15 mouse cellular contexts compared by ENCODE assay signal in genomic region chr4:13461067-13461466, GRCm38 (mm10).
DNase-seq lines count a peak whose midpoint lies in the region; ATAC-seq and TF ChIP-seq lines count a peak whose summit lies in the region.
"Had no signal": no experiment of that assay in that cellular context is flagged by ENCODE, and none has a peak within 500 bp of the region (broad histone marks: within the 10 kb centered on the region; RNA-seq: fewer than 3 reads in every experiment).

No protein-coding gene starts in this region.

- DNase-seq in hindbrain, embryonic 10.5 days (ENCODE audit: low spot score): no peak
- DNase-seq in hindbrain, postnatal 0 days (ENCODE audit: low spot score): no peak
- DNase-seq in limb, embryonic 14.5 days (ENCODE audit: low spot score): peak; percentile 18
- no peak for DNase-seq in left cerebral cortex, postnatal 14 days (ENCODE audit: low spot score in 2 of 2)
- DNase-seq in urinary bladder, adult 18-20 months (ENCODE audit: low spot score in 2 of 2): no peak
- DNase-seq: cerebellum, adult 9-11 months; heart, adult 2 months; heart, postnatal 10 days; kidney, adult 11 months; kidney, postnatal 25 days; right cerebral cortex, postnatal 25 days had no signal

- H3K4me3 ChIP-seq in hindbrain, embryonic 10.5 days: no peak overlapping the region
- no peak overlapping the region for H3K4me3 ChIP-seq in hindbrain, postnatal 0 days (ENCODE audit: low read length)
- H3K4me3 ChIP-seq in forebrain, embryonic 16.5 days (replicated peaks; ENCODE audit: low read length): no peak overlapping the region
- no peak overlapping the region for H3K4me3 ChIP-seq in limb, embryonic 14.5 days (replicated peaks; ENCODE audit: low read length)
- no peak overlapping the region for H3K4me3 ChIP-seq in neural tube, embryonic 14.5 days (ENCODE audit: low read depth, low read length)
- H3K4me3 ChIP-seq in intestine, embryonic 16.5 days (ENCODE audit: low read length): no peak overlapping the region
- H3K4me3 ChIP-seq: heart, adult 2 months; lung, embryonic 15.5 days had no signal

- H3K4me1 ChIP-seq in hindbrain, embryonic 10.5 days (replicated peaks): peaks cover 18% of the 10 kb centered on the region
- H3K4me1 ChIP-seq in hindbrain, postnatal 0 days (ENCODE audit: insufficient read depth, low read length): no peaks in the 10 kb centered on the region
- 0 out of 2 replicates have a peak, but pooled peaks cover 6% of the 10 kb centered on the region for H3K4me1 ChIP-seq in forebrain, embryonic 16.5 days (replicated peaks; ENCODE audit: control insufficient read depth, insufficient read depth, low read length)
- H3K4me1 ChIP-seq in limb, embryonic 14.5 days (ENCODE audit: control insufficient read depth, insufficient read depth, low read length): no peaks in the 10 kb centered on the region; the same call in 1 of the 2 replicates
- peaks cover 6% of the 10 kb centered on the region for H3K4me1 ChIP-seq in neural tube, embryonic 14.5 days (ENCODE audit: control insufficient read depth, insufficient read depth, low read length)
- H3K4me1 ChIP-seq in intestine, embryonic 16.5 days (ENCODE audit: control insufficient read depth, insufficient read depth, low read length): no peaks in the 10 kb centered on the region
- H3K4me1 ChIP-seq: lung, embryonic 15.5 days had no signal

- no peak for TF ChIP-seq CTCF in hindbrain, postnatal 0 days (IDR thresholded peaks at IDR 0.05; ENCODE audit: low read depth)

- 46% methylated on average over 3 of the region's 3 CpGs for WGBS in hindbrain, embryonic 10.5 days
- WGBS in hindbrain, postnatal 0 days: 21% methylated on average over 3 of the region's 3 CpGs
- 14% methylated on average over 3 of the region's 3 CpGs for WGBS in forebrain, embryonic 16.5 days
- 24% methylated on average over 3 of the region's 3 CpGs for WGBS in limb, embryonic 14.5 days
- WGBS in neural tube, embryonic 14.5 days: 11% methylated on average over 3 of the region's 3 CpGs
- WGBS in intestine, embryonic 16.5 days: 48% methylated on average over 3 of the region's 3 CpGs

- intact Hi-C loops in left cerebral cortex, postnatal 14 days (cut with DNase I): no loop called here

- H3K27me3 ChIP-seq in hindbrain, embryonic 10.5 days (ENCODE audit: insufficient read depth, poor library complexity, severe bottlenecking): no peaks in the 10 kb centered on the region
- no peaks in the 10 kb centered on the region for H3K27me3 ChIP-seq in hindbrain, postnatal 0 days (ENCODE audit: insufficient read depth, low read length)
- no peaks in the 10 kb centered on the region for H3K27me3 ChIP-seq in forebrain, embryonic 16.5 days (replicated peaks; ENCODE audit: control insufficient read depth, insufficient read depth, low read length)
- H3K27me3 ChIP-seq in limb, embryonic 14.5 days (ENCODE audit: control insufficient read depth, insufficient read depth, low read length): no peaks in the 10 kb centered on the region
- no peaks in the 10 kb centered on the region for H3K27me3 ChIP-seq in neural tube, embryonic 14.5 days (ENCODE audit: control insufficient read depth, insufficient read depth, low read length)
- no peaks in the 10 kb centered on the region for H3K27me3 ChIP-seq in intestine, embryonic 16.5 days (replicated peaks; ENCODE audit: control insufficient read depth, insufficient read depth, low read length)
- H3K27me3 ChIP-seq: lung, embryonic 15.5 days had no signal

- H3K9me3 ChIP-seq in hindbrain, embryonic 10.5 days: no peaks in the 10 kb centered on the region
- no peaks in the 10 kb centered on the region for H3K9me3 ChIP-seq in hindbrain, postnatal 0 days (ENCODE audit: low read length)
- no peaks in the 10 kb centered on the region for H3K9me3 ChIP-seq in forebrain, embryonic 16.5 days (ENCODE audit: control insufficient read depth, low read length)
- H3K9me3 ChIP-seq in limb, embryonic 14.5 days (ENCODE audit: control insufficient read depth, low read length): no peaks in the 10 kb centered on the region
- H3K9me3 ChIP-seq in neural tube, embryonic 14.5 days (ENCODE audit: control insufficient read depth, low read length): no peaks in the 10 kb centered on the region
- no peaks in the 10 kb centered on the region for H3K9me3 ChIP-seq in intestine, embryonic 16.5 days (ENCODE audit: control insufficient read depth, low read length)
- H3K9me3 ChIP-seq: lung, embryonic 15.5 days had no signal

- no peak overlapping the region for H3K4me2 ChIP-seq in hindbrain, postnatal 0 days (ENCODE audit: low read depth, low read length)
- no peak overlapping the region for H3K4me2 ChIP-seq in forebrain, embryonic 16.5 days (ENCODE audit: low read length)
- no peak overlapping the region for H3K4me2 ChIP-seq in limb, embryonic 14.5 days (replicated peaks; ENCODE audit: low read depth, low read length, severe bottlenecking)
- H3K4me2 ChIP-seq in neural tube, embryonic 14.5 days (ENCODE audit: low read depth, low read length): no peak overlapping the region
- no peak overlapping the region for H3K4me2 ChIP-seq in intestine, embryonic 16.5 days (ENCODE audit: low read depth, low read length)
- H3K4me2 ChIP-seq: lung, embryonic 15.5 days had no signal

- H3K36me3 ChIP-seq in hindbrain, embryonic 10.5 days: no peaks in the 10 kb centered on the region
- H3K36me3 ChIP-seq in hindbrain, postnatal 0 days (ENCODE audit: insufficient read depth, low read length): no peaks in the 10 kb centered on the region
- no peaks in the 10 kb centered on the region for H3K36me3 ChIP-seq in forebrain, embryonic 16.5 days (ENCODE audit: control insufficient read depth, insufficient read depth)
- no peaks in the 10 kb centered on the region for H3K36me3 ChIP-seq in limb, embryonic 14.5 days (ENCODE audit: control insufficient read depth, insufficient read depth, low read length)
- no peaks in the 10 kb centered on the region for H3K36me3 ChIP-seq in neural tube, embryonic 14.5 days (ENCODE audit: control insufficient read depth, insufficient read depth, low read length)
- no peaks in the 10 kb centered on the region for H3K36me3 ChIP-seq in intestine, embryonic 16.5 days (ENCODE audit: control insufficient read depth, insufficient read depth, low read length)
- H3K36me3 ChIP-seq: lung, embryonic 15.5 days had no signal

- H3K27ac ChIP-seq in hindbrain, embryonic 10.5 days: 0 out of 2 replicates have a peak overlapping the region, but pooled peaks have one; percentile 12
- no peak overlapping the region for H3K27ac ChIP-seq in hindbrain, postnatal 0 days
- H3K27ac ChIP-seq in forebrain, embryonic 16.5 days (ENCODE audit: low read length): peak overlapping the region; percentile 60
- H3K27ac ChIP-seq in limb, embryonic 14.5 days (replicated peaks; ENCODE audit: low read depth, low read length): no peak overlapping the region
- peak overlapping the region; percentile 65; the same call in 1 of the 2 replicates for H3K27ac ChIP-seq in neural tube, embryonic 14.5 days (ENCODE audit: low read depth, low read length)
- H3K27ac ChIP-seq in intestine, embryonic 16.5 days (ENCODE audit: low read length): no peak overlapping the region
- H3K27ac ChIP-seq: heart, adult 2 months; lung, embryonic 15.5 days had no signal

- TF ChIP-seq POLR2A in limb, embryonic 14.5 days (IDR thresholded peaks at IDR 0.05; ENCODE audit: borderline replicate concordance, extremely low read depth, insufficient read depth, insufficient read length): no peak

- no peak for ATAC-seq in hindbrain, postnatal 0 days
- ATAC-seq in forebrain, embryonic 16.5 days: 0 out of 2 replicates have a peak, but pooled peaks have one; percentile 20
- ATAC-seq in limb, embryonic 14.5 days (ENCODE audit: low FRiP score, low read depth): no peak
- peak; percentile 63 for ATAC-seq in neural tube, embryonic 14.5 days (ENCODE audit: low read depth)
- ATAC-seq in intestine, embryonic 16.5 days: no peak

- H3K9ac ChIP-seq in hindbrain, postnatal 0 days (replicated peaks; ENCODE audit: low read length): no peak overlapping the region
- H3K9ac ChIP-seq in forebrain, embryonic 16.5 days (replicated peaks; ENCODE audit: low read depth, low read length): no peak overlapping the region
- no peak overlapping the region for H3K9ac ChIP-seq in limb, embryonic 14.5 days (ENCODE audit: low read depth, low read length, severe bottlenecking)
- H3K9ac ChIP-seq in neural tube, embryonic 14.5 days (replicated peaks; ENCODE audit: low read depth, low read length): no peak overlapping the region
- H3K9ac ChIP-seq in intestine, embryonic 16.5 days (ENCODE audit: low read depth, low read length): no peak overlapping the region
- H3K9ac ChIP-seq: lung, embryonic 15.5 days had no signal

Comparison
In these comparisons a context has a peak if more than half of its experiments do, and no peak if none do; other contexts are left out.
1. H3K27ac ChIP-seq: peak in hindbrain, embryonic 10.5 days (single experiment), forebrain, embryonic 16.5 days (single experiment) and neural tube, embryonic 14.5 days (single experiment); none in hindbrain, postnatal 0 days (single experiment), limb, embryonic 14.5 days (single experiment) and intestine, embryonic 16.5 days (single experiment).
2. ATAC-seq: peak in forebrain, embryonic 16.5 days (single experiment) and neural tube, embryonic 14.5 days (single experiment); none in hindbrain, postnatal 0 days (single experiment), limb, embryonic 14.5 days (single experiment) and intestine, embryonic 16.5 days (single experiment).